Mouse (Mus musculus) midbrain, embryonic 12.5 days (tissue): ENCODE measurements around the gene Tmem198b. TPM values are rescaled to one million over a fixed set of nuclear protein-coding genes. Genes with fewer than 3 reads are reported as not detected.

Source experiments
- ATAC-seq: fragments of 200-750 bp; cut with Nextera tagmentation; 2 replicates; pipeline ENCODE4 v1.8.0; 2017; ENCODE audit warnings: low read depth, moderate TSS enrichment, moderate library complexity; ENCODE audit not compliant: low FRiP score
- H3K27ac ChIP-seq: fragments of 300-500 bp; sonication (generic); replicated peaks from 2 replicates; pipeline ENCODE4 v1.5.1; 2016; ENCODE audit warnings: mild to moderate bottlenecking
- H3K27me3 ChIP-seq: fragments of 300-500 bp; sonication (generic); 2 replicates; pipeline ENCODE4 v1.6.1; 2016; ENCODE audit warnings: mild to moderate bottlenecking
- H3K36me3 ChIP-seq: fragments of 300-500 bp; sonication (generic); 2 replicates; pipeline ENCODE4 v1.6.1; 2016
- H3K4me1 ChIP-seq: fragments of 300-500 bp; sonication (generic); 2 replicates; pipeline ENCODE4 v1.6.1; 2016
- H3K4me2 ChIP-seq: fragments of 300-500 bp; sonication (generic); replicated peaks from 2 replicates; pipeline ENCODE4 v1.6.1; 2016; ENCODE audit warnings: mild to moderate bottlenecking, moderate library complexity
- H3K4me3 ChIP-seq: fragments of 300-500 bp; sonication (generic); 2 replicates; pipeline ENCODE4 v1.5.1; 2016; ENCODE audit warnings: mild to moderate bottlenecking
- H3K9ac ChIP-seq: fragments of 300-500 bp; sonication (generic); replicated peaks from 2 replicates; pipeline ENCODE4 v1.6.1; 2016; ENCODE audit warnings: mild to moderate bottlenecking, moderate library complexity
- H3K9me3 ChIP-seq: fragments of 300-500 bp; sonication (generic); 2 replicates; pipeline ENCODE4 v1.6.1; 2016; ENCODE audit warnings: mild to moderate bottlenecking
- WGBS: fragments of 180-500 bp; shearing (Covaris S2); methylation state at CpG from one replicate; pipeline ENCODE4 v1.1.7; 2016; 5-methylcytosine and 5-hydroxymethylcytosine counted together
- polyA plus RNA-seq: library from polyadenylated mRNA; unstranded; fragments of >200 nt; fragmentation: Nextera tagmentation; extraction: Ambion mirVana; gene quantifications from 2 replicates; pipeline ENCODE4 v1.2.1, GENCODE M21; 2016

The Tmem198b gene
- polyA plus RNA-seq, 1 experiment from 2014 or later = 24.0 TPM

DNA sequence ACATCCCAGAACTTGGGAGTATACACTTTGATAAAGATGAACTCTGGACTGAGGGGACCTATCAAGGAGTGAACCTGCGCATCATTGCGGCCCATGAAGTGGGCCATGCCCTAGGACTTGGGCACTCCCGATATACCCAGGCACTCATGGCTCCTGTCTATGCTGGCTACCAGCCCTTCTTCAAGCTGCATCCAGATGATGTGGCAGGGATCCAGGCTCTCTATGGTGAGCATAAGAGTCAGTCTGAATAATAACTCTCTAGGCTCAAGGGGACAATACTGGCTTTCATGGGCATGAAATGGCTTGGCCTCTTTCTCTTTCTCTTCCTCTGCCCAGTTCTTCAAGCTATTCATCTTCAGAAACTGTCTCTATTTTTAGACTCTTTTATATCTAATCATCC, 8.6 kb downstream of the Tmem198b start:
- H3K27ac ChIP-seq = no peak overlapping the region
- H3K27me3 ChIP-seq = peaks cover 2% of the 10 kb centered on the region; the same call in 1 of the 2 replicates
- H3K36me3 ChIP-seq = peaks cover 5% of the 10 kb centered on the region; the same call in 1 of the 2 replicates
- H3K9ac ChIP-seq = no peak overlapping the region
- H3K4me2 ChIP-seq = no peak overlapping the region
- no peak overlapping the region for H3K4me3 ChIP-seq
- H3K4me1 ChIP-seq = no peaks in the 10 kb centered on the region
- no peaks in the 10 kb centered on the region for H3K9me3 ChIP-seq
- WGBS = 100% methylated on average over 3 of the region's 3 CpGs
- no peak for ATAC-seq

DNA sequence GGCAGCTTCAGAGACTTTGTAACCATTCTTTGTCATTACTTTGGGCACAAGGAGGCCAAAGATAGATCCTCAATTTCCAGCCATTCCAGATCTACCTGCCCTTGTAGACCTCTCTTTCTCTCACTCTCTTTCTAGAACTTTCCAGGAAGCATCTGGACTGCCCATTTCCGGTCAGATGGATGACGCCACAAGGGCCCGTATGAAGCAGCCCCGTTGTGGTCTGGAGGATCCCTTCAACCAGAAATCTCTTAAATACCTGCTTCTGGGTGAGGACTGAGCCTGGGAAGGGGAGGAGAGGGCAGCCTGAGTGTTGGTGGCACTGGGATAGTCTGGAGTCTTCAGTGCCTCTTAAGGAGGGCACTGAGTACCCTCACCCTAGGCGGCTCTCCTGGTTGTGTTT, 9.8 kb downstream of the Tmem198b start:
- ATAC-seq = no peak
- Histone ChIP-seq H3K9me3 (no peaks in the 10 kb centered on the region), H3K4me2 (no peak overlapping the region), H3K27me3 (peaks cover 2% of the 10 kb centered on the region; the same call in 1 of the 2 replicates), H3K4me3 (no peak overlapping the region), H3K9ac (no peak overlapping the region), H3K4me1 (no peaks in the 10 kb centered on the region), H3K27ac (no peak overlapping the region), H3K36me3 (no peaks in the 10 kb centered on the region)
- WGBS = 90% methylated on average over 5 of the region's 5 CpGs

DNA sequence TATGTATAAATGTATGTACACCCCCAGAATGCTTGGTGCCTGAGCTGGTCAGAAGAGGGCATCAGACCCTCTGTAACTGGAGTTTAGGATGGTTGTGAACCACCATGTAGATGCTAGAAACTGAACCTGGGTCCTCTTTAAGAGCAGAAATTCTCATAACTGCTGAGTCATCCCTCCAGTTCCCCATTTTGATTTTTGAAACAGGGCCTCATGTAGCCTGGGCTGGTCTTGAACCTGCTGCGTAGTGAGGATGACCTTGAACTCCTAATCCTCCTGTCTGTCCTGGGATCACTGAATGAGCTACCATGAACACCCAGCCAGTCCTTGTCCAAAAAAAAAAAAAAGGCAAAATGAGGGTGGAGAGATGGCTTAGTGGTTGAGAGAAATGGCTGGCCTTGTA, 10.9 kb downstream of the Tmem198b start:
- H3K27me3 ChIP-seq = peaks cover 2% of the 10 kb centered on the region; the same call in 1 of the 2 replicates
- 95% methylated on average over 1 of the region's 1 CpGs for WGBS
- no peak for ATAC-seq
- no peak overlapping the region for H3K4me2 ChIP-seq
- H3K9ac ChIP-seq = no peak overlapping the region
- no peaks in the 10 kb centered on the region for H3K36me3 ChIP-seq
- H3K4me3 ChIP-seq = no peak overlapping the region
- no peaks in the 10 kb centered on the region for H3K9me3 ChIP-seq
- no peak overlapping the region for H3K27ac ChIP-seq
- no peaks in the 10 kb centered on the region for H3K4me1 ChIP-seq

DNA sequence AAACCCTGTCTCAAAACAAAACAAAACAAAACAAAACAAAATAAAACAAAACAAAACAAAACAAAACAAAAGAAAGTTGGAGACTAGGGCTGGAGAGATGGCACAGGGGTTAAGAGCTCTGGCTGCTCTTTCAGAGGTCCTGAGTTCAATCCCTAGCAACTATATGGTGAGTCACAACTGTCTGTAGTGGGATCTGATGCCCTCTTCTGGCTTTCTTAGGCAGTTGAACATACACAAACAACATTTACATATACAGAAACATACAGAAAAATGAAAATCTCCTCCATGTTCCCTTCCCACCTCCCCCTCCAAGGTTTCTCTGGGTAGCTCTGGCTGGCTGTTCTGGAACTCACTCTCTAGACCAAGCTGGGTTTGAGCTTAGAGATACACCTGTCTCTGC, 12.1 kb downstream of the Tmem198b start:
- H3K9ac ChIP-seq = no peak overlapping the region
- no peak for ATAC-seq

DNA sequence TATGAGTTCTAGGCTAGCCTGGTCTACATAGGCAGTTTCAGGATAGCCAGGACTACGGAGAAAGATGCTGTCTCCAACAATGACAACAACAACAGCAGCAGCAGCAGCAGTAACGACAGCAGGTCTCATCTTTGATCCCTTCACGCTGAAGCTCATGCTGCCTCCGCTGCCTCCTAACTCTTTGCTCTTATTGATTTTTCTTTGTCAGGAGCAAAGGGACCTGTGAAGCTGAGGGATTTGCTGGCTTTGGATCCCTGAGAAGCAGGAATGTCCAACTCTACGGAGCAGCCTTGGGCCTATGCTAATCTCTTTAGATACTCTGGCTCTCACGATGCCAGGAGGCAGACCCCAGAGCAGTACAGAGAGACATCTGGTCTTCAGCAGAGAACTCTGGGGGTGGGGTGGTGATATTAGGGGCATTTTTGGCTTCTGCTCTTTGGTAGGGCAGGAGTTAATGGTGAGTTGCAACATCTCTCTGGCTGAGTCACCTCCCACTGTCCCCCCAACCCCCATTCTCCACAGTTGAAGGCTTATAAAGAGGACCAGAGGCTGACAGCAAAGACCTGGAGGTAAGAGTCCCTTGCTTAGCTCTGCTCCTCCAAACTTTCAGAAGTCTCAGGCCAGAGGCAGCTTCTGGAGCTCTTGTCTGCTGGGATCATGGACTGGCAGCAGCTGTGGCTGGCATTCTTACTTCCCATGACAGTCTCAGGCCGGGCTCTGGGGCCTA, 13.6 kb downstream of the Tmem198b start, which contains the start of gene Mmp19:
Gene Mmp19 (plus strand): TSS at position 513 of the 727 bp plus-strand sequence.
- Histone ChIP-seq H3K4me1 (no peaks in the 10 kb centered on the region), H3K9me3 (no peaks in the 10 kb centered on the region), H3K9ac (no peak within 1 kb of the TSS), H3K4me3 (no peak within 1 kb of the TSS), H3K27me3 (peaks cover 2% of the 10 kb centered on the region; the same call in 1 of the 2 replicates), H3K36me3 (no peaks in the 10 kb centered on the region), H3K4me2 (no peak within 1 kb of the TSS), H3K27ac (no peak within 1 kb of the TSS)
- WGBS = 62% methylated on average over 7 of the region's 7 CpGs
- ATAC-seq = no peak

More for the DNA sequence above, 12.1 kb downstream of the Tmem198b start:
- Histone ChIP-seq H3K4me1 (no peaks in the 10 kb centered on the region), H3K4me2 (no peak overlapping the region), H3K4me3 (no peak overlapping the region), H3K27me3 (peaks cover 2% of the 10 kb centered on the region; the same call in 1 of the 2 replicates), H3K36me3 (no peaks in the 10 kb centered on the region), H3K9me3 (no peaks in the 10 kb centered on the region), H3K27ac (no peak overlapping the region)

DNA sequence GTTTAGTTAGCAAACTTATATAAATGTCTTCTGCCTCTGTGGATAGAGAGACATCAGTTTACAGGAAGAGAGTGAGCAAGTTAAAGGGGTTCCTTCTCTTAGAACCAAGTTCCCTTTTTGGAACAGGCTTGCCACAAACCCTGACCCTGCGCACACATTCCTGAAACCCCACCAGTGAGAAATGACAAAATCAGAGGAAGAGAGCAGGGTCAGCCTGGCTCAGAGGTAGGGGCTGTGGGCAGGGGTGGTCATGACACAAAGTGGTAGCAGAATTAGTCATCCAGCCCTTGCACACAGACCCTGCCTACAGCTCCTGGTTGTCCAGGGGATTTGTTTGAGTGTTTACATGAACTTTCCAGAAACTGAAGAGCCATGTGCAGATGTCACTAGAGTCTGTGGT, 24.0 kb downstream of the Tmem198b start:
- H3K36me3 ChIP-seq = no peaks in the 10 kb centered on the region
- no peak overlapping the region for H3K27ac ChIP-seq
- no peaks in the 10 kb centered on the region for H3K4me1 ChIP-seq
- 95% methylated on average over 1 of the region's 1 CpGs for WGBS
- H3K9ac ChIP-seq = no peak overlapping the region
- H3K27me3 ChIP-seq = no peaks in the 10 kb centered on the region
- H3K9me3 ChIP-seq = peaks cover 10% of the 10 kb centered on the region
- no peak overlapping the region for H3K4me3 ChIP-seq
- H3K4me2 ChIP-seq = no peak overlapping the region
- no peak for ATAC-seq

DNA sequence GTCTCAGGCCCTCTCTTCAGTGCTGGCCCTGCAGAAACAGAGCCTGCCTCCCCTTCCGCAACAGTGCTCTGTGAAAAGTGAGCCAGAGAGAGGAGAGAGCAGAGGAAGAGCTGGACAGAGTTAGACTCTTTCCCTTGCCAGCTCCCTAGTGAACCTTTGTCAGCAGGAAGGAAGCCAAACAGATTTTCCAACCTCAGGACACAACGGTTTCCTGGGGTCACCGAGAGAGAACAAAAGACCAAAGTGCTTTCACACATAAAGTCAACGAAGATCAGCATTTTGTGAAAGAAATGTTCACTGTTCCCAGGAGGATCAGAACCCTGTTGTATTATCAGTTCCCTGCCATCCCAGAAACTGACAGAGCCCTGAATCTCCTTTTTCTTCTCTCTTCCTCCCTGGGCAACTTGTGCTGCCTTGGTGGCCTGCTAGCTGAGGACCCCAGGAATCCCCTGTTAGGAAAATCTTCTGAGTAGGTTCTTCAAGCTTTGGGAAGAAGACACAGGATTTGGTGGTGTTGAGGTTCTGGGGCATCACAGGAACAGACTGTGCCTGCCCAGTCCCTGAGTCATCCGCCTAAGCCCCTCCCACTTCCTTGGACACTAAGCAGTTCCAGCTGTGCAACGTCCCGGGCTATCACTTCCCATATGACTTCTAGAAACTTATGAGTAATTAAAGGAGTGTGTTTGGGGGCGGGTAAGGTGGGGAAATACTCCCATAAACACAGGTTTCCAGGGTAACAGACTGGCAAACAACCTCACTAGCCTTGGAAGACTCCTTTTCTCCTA, 25.0 kb downstream of the Tmem198b start:
- Histone ChIP-seq H3K27me3 (no peaks in the 10 kb centered on the region), H3K4me1 (no peaks in the 10 kb centered on the region), H3K9ac (no peak overlapping the region), H3K9me3 (peaks cover 7% of the 10 kb centered on the region), H3K36me3 (no peaks in the 10 kb centered on the region), H3K4me3 (no peak overlapping the region), H3K27ac (no peak overlapping the region), H3K4me2 (no peak overlapping the region)
- no peak for ATAC-seq
- 28% methylated on average over 8 of the region's 8 CpGs for WGBS

DNA sequence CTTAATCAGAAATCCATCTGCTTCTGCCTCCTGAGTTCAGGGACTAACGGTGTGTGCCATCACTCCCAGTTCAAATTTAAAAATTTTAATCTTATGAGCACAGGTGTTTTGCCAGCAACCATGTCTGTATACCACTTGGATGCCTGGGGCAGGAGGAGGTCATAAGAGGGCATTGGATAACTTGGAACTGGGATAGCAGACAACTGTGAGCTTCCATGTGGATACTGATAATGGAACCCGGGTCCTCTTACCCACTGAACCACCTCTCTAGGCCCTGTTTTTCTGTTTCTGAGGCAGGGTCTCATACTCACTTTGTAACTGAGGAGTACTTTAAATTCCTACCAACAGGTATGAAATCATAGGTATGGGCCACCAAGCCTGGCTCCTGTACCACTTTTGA, 25.7 kb downstream of the Tmem198b start:
- Histone ChIP-seq H3K4me1 (no peaks in the 10 kb centered on the region), H3K27me3 (no peaks in the 10 kb centered on the region), H3K4me2 (no peak overlapping the region), H3K27ac (no peak overlapping the region), H3K9me3 (no peaks in the 10 kb centered on the region), H3K4me3 (no peak overlapping the region), H3K9ac (no peak overlapping the region), H3K36me3 (no peaks in the 10 kb centered on the region)
- WGBS = 85% methylated on average over 2 of the region's 2 CpGs
- no peak for ATAC-seq

DNA sequence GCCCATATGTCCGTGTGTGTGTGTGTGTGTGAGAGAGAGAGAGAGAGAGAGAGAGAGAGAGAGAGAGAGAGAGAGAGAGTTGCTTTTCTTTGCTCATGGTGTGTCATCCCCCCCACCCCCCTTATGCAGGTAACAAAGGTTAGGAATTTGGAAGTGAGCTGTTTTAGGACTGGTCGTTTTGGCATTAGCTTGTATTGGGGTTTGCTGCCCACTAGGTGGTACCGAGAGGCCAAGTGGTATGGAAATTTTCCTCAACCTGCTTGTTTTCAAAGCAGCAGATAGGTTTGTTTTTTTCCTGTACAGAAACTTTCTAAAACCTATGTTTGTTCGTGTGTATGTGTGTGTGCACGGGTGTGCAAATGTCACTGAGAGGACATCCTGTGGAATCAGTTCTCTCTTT, 30.5 kb downstream of the Tmem198b start:
- Histone ChIP-seq H3K27me3 (no peaks in the 10 kb centered on the region), H3K27ac (no peak overlapping the region), H3K4me1 (no peaks in the 10 kb centered on the region), H3K9ac (no peak overlapping the region), H3K36me3 (no peaks in the 10 kb centered on the region), H3K9me3 (no peaks in the 10 kb centered on the region), H3K4me2 (no peak overlapping the region), H3K4me3 (no peak overlapping the region)
- no peak for ATAC-seq
- WGBS = 36% methylated on average over 5 of the region's 5 CpGs

DNA sequence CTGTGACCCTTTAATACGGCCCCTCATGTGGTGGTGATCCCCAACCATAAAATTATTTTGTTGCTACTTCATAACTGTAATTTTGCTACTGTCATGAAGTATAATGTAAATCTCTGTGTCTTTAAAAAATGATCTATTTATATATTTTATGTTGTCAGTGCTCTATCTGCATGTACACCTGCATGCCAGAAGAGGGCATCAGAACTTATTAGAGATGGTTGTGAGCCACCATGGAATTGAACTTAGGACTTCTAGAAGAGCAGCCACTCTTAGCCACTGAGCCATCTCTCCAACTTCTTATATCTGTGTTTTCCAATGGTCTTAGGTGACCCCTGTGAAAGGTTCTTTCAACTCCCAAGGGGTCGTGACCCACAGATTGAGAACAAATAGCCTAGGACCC, 31.3 kb downstream of the Tmem198b start:
- H3K27ac ChIP-seq = no peak overlapping the region
- H3K27me3 ChIP-seq = no peaks in the 10 kb centered on the region
- H3K36me3 ChIP-seq = 0 out of 2 replicates have a peak, but pooled peaks cover 7% of the 10 kb centered on the region
- H3K4me2 ChIP-seq = no peak overlapping the region
- no peak for ATAC-seq
- no peak overlapping the region for H3K9ac ChIP-seq
- H3K4me3 ChIP-seq = no peak overlapping the region
- 78% methylated on average over 2 of the region's 2 CpGs for WGBS
- no peaks in the 10 kb centered on the region for H3K4me1 ChIP-seq
- H3K9me3 ChIP-seq = no peaks in the 10 kb centered on the region
